Mouse (Mus musculus): ENCODE results near the gene Dync2h1.
"Not testable (repeated sequence)": the region's sequence is repeated elsewhere in the genome, so short reads cannot be mapped to it uniquely, and the experiment has no call there.

Gene Dync2h1

DNA sequence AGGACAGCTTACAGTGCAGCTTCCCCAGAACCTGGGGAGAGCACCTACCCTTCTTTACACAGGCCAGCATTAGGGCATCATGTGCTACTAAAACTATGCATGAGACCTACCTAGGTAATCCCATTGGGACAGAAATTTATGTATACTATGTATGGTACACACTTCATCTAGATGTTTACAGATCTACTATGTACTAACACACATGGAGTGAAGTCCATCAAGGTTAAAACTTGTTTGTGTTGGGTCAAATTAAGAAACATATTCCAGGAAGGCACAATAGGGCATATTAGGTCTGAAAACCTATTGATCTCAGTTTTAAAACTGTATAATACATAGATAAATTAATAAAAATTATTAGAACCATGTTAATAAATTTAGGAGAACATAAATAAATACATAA is 168.6 kb downstream of the Dync2h1 start:
- no peak for DNase-seq (ENCODE audit: low spot score in 2 of 2)

- no peak for DNase-seq (ENCODE audit: low spot score in 2 of 2)
Observed at GRCm38 (mm10) chr9:7014733-7015132, 169.5 kb downstream of the Dync2h1 start.

GRCm38 (mm10) chr9:7009785-7010184 is 174.5 kb downstream of the Dync2h1 start:
- no peak for DNase-seq (ENCODE audit: low spot score in 2 of 2)

DNA sequence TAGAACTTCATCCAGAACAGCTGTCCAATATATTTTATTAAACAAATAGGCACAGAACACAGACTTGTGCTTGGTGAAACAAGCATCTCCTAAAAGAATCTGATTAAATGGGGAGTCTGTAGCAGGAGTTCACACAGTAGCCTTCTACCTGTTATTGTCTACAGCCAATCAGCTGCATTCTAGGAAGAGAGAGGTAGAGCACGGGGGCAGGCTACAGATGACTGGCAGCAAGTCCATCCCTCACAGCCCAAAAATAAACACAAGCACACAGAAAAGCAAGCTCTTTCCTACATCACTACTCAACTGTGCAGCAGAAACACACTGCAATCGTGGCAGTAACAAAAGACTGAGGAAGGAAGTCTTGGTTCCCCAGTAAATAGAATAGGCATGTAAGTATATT is 189.4 kb downstream of the Dync2h1 start:
- DNase-seq (ENCODE audit: low spot score in 2 of 2): no peak

DNA sequence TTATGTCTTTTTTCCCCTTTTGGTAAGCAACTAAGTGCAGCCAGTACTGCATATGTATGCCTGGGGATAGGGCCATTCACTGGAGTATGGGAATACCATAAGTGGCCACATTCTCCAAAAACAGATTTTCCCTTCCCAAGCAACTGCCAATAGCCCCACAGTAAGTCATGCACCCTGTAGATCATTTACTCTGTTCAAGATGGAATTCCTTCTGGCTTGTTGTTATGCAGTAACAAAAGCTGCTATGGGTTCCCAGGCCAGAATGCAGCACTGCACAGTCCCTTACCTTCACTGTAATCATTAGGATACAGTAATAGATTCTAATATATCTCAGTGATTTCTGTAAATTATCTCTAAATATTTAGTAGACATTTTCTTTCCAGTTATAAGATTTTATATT is 190.0 kb downstream of the Dync2h1 start:
- no peak for DNase-seq (ENCODE audit: low spot score in 2 of 2)

GRCm38 (mm10) chr9:6988893-6989685 is 195.2 kb downstream of the Dync2h1 start:
- no peak for DNase-seq (ENCODE audit: low spot score in 2 of 2)

DNA sequence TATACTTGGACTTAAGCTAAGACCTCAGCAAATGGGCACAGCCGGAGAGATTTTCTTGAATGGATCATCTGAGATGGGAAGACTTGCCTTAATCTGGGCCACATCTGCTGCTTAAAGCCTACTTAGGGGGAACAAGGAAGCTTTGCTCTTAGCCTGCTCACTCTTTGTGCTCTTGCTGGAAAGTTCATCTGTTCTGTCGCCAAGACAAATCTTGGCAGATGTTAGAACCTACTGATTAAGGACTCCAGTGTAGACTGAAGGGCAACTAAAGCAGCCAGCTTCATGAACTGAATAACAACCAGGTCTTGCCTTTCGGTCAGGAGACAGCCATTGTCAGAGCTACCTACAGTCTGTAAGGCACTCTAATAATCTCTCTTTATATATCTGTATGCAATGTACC is 198.1 kb downstream of the Dync2h1 start:
- peak; percentile 8 to 38 for DNase-seq (ENCODE audit: low spot score in 2 of 2)

- DNase-seq (ENCODE audit: low spot score in 2 of 2): no peak
Observed at GRCm38 (mm10) chr9:6969171-6969570, 215.1 kb downstream of the Dync2h1 start.

- no peak for DNase-seq (ENCODE audit: low spot score in 2 of 2)
Observed at GRCm38 (mm10) chr9:6965006-6965405, 219.2 kb downstream of the Dync2h1 start.

- DNase-seq (ENCODE audit: low spot score in 2 of 2): no peak
Observed at GRCm38 (mm10) chr9:6958311-6958710, 225.9 kb downstream of the Dync2h1 start.

DNA sequence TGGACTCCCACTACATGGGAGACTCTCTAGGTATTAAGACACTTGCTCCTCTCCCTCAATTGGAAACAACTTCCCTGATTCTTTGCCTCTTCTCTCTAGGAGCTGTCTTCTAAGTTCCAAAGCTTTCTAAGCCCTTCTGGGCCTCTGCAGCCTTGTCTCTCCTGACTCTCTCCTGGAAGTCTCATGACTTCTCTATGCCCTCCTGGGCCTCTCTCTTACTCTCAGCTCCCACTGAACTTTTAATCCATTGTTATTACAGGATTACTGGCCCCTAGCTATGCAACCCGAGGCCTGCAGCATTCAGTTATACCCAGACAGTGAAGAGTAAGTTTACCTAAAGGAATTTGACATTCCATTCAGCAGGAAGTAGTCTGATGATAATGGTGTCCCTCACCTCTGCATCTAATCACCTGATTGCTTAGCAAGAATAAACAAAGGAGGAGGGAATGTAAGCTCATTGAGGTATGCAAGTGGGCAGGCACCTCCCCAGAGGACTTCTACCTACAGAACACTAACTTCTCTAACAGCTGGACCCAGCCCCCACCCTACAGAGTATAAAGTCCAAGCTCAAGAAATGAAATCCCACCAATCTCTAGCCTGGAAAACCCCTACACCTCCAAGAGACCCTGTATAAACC is 256.7 kb downstream of the Dync2h1 start:
- DNase-seq (ENCODE audit: low spot score in 2 of 2): no peak

DNA sequence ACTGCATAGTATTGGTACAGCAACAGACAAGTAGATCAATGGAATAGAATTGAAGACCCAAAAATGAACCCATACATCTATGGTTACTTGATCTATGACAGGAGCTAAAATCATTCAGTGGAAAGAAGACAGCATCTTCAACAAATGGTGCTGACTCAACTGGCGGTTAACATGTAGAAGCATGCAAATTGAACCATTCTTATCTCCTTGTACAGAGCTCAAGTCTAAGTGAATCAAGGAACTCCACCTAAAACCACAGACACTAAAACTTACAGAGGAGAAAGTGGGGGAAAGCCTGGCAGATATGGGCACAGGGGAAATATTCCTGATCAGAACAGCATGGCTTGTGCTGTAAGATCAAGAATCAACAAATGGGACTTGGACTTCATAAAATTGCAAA is 270.8 kb downstream of the Dync2h1 start:
- DNase-seq (ENCODE audit: low spot score in 2 of 2): no peak

- not testable (repeated sequence) for DNase-seq (ENCODE audit: low spot score in 2 of 2)
Observed at GRCm38 (mm10) chr9:6910537-6910936, 273.7 kb downstream of the Dync2h1 start.

DNA sequence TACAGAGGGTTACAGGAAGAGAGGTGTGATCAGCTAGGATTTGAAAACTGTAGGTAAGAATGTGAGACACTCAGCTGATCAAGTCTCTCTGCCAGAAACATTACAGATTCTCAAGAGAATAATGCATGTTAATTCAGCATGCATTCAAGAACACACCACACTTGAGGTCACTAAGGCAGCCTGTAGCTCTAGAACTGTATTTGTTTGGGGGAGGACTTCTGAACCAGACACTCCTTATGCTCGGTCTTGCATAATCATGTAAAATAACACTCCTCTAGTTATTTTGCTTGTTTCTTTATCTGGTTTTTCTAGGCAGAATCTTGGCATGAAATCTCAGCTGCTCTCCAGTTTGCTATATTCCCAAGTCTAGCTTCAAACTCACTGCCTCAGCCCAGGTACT is 282.6 kb downstream of the Dync2h1 start:
- no peak for DNase-seq (ENCODE audit: low spot score in 2 of 2)

DNA sequence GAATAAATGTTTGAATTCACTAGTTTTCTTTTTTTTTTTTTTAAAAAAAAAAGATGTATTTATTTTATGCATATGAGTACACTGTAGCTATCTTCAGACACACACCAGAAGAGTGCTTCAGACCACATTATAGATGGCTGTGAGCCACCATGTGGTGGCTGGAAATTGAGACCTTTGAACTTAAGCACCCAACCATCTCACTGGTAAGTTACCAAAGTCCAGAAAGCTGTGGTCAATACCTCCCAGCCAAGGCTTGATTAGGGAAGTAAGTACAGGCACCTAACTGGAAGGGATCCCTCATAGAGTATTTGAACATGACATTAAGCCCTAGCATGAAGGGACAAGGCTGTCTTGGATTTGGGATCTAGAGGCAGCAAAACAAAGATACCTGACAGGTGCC is 292.9 kb downstream of the Dync2h1 start:
- no peak for DNase-seq (ENCODE audit: low spot score in 2 of 2)

DNA sequence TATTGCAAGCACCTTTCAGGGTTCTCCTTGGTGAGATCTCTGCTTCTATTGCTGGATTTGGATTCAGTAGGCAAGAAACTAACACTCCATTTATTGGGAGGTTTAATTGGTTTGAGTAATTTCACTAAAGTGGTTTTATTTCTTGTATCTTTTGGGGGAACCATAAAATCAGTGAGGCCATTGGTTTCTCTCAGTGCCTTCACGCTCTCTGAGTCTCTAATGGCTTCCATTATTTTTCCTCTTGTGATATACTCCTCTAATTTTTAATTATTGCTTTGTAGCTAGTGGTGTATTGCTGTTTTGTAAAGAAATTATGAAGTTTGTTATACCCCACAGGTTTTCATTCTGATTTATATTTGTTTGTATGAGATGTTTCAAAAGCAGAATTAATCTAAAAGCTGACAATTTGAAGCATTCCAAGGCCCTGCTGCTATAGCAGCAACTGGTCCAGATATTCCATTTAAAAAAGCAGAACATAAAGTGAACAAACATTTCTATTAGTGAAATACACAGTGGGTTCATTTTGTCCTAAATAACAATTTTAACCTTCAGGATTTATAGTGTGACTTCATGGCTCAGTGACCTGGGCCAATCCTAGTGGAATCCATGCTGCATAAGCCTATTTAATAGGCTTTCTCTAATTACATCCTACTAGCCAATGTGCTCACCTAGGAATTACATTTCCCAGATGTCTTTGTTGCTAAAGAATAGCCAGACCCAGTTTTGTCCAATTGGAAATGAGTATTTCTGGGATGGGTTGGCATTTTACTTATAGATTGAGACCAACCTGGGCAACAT is 302.9 kb downstream of the Dync2h1 start:
- no peak for DNase-seq (ENCODE audit: low spot score in 2 of 2)
